Mouse (Mus musculus): ENCODE data around the gene Nup214. TPM values are rescaled to one million over a fixed set of nuclear protein-coding genes. Genes with fewer than 3 reads are reported as not detected.

Gene Nup214
- polyA plus RNA-seq, 1 experiment from 2014 or later, result 75.0 TPM

GRCm38 (mm10) chr2:32051791-32052190, 77.6 kb downstream of the Nup214 start:
- peaks cover 31% of the 10 kb centered on the region; the same call in 1 of the 2 replicates for H3K36me3 ChIP-seq (replicated peaks)
- 92% methylated on average over 8 of the region's 8 CpGs for WGBS
- H3K4me2 ChIP-seq, result no peak overlapping the region
- no peaks in the 10 kb centered on the region for H3K9me3 ChIP-seq
- ATAC-seq (replicated peaks), result no peak
- H3K27me3 ChIP-seq (replicated peaks), result no peaks in the 10 kb centered on the region; the same call in 1 of the 2 replicates
- no peaks in the 10 kb centered on the region for H3K4me1 ChIP-seq
- H3K4me3 ChIP-seq, result no peak overlapping the region
- no peak overlapping the region for H3K9ac ChIP-seq
- H3K27ac ChIP-seq, result no peak overlapping the region

GRCm38 (mm10) chr2:32052418-32052817, 78.2 kb downstream of the Nup214 start:
- ATAC-seq (replicated peaks), result no peak
- H3K27me3 ChIP-seq (replicated peaks), result no peaks in the 10 kb centered on the region; the same call in none of the 2 replicates
- no peaks in the 10 kb centered on the region for H3K4me1 ChIP-seq
- H3K4me2 ChIP-seq, result no peak overlapping the region
- H3K4me3 ChIP-seq, result no peak overlapping the region
- no peak overlapping the region for H3K9ac ChIP-seq
- no peaks in the 10 kb centered on the region for H3K9me3 ChIP-seq
- peaks cover 25% of the 10 kb centered on the region; the same call in 1 of the 2 replicates for H3K36me3 ChIP-seq (replicated peaks)
- 95% methylated on average over 7 of the region's 7 CpGs for WGBS
- no peak overlapping the region for H3K27ac ChIP-seq

DNA sequence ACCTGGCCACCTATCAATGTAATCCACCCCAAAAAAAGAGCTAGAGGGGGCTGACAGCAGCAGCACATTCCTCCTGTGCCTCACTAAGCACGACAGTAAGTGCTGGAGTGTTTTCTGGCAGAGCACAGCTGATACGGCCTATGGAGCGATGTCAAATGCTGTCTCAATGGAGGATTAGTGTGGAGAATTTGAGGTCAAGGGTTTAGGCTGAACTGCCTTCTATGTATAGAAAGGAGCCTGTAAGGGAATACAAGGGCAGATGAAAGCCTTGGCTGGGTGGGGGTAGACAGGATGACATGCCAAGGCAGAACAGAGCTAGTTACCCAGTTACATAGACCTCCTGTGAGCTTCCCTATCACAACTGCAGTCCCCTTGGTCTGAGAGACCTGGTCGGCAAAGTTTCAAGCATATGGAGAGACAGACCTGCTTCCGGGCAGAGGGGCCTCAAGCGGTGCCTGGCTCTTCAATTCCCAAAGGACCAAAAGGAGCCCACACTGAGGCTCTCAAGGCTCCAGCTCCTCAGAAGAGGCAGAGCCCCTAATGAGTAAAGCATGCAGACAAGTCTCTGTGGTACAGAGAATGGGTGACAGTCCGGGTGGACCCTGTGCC, 81.2 kb downstream of the Nup214 start:
- H3K4me3 ChIP-seq, result no peak overlapping the region
- no peak overlapping the region for H3K4me2 ChIP-seq
- no peak for ATAC-seq (replicated peaks)
- 44% methylated on average over 7 of the region's 7 CpGs for WGBS
- H3K27ac ChIP-seq, result no peak overlapping the region
- H3K9ac ChIP-seq, result no peak overlapping the region
- H3K36me3 ChIP-seq (replicated peaks), result peaks cover 17% of the 10 kb centered on the region; the same call in 1 of the 2 replicates
- H3K4me1 ChIP-seq, result no peaks in the 10 kb centered on the region
- H3K9me3 ChIP-seq, result no peaks in the 10 kb centered on the region
- H3K27me3 ChIP-seq (replicated peaks), result no peaks in the 10 kb centered on the region; the same call in none of the 2 replicates

DNA sequence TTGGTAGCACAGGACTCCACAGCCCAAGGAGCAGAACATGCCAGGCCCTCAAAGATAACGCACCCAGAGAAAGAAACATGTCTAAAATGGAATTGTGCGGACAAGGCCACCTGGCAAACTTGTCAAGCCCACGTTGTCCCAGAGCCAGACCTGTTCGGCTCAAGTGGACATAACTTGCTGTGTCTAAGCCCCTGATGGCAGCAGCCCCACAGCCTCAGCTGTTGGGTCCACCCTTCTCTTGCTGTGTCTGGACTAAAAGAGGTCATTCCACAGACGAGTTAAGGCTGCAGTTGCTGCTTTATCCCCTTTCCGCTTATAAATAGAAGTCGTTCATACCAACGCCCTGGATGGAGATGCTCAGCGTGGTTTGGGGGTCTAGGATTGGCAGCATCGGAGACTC, 82.3 kb downstream of the Nup214 start:
- no peak overlapping the region for H3K27ac ChIP-seq
- H3K9me3 ChIP-seq, result no peaks in the 10 kb centered on the region
- H3K36me3 ChIP-seq (replicated peaks), result peaks cover 16% of the 10 kb centered on the region; the same call in 1 of the 2 replicates
- no peak overlapping the region for H3K4me3 ChIP-seq
- H3K4me1 ChIP-seq, result no peaks in the 10 kb centered on the region
- H3K9ac ChIP-seq, result no peak overlapping the region
- ATAC-seq (replicated peaks), result no peak
- H3K4me2 ChIP-seq, result no peak overlapping the region
- no peaks in the 10 kb centered on the region; the same call in none of the 2 replicates for H3K27me3 ChIP-seq (replicated peaks)
- 90% methylated on average over 10 of the region's 10 CpGs for WGBS

DNA sequence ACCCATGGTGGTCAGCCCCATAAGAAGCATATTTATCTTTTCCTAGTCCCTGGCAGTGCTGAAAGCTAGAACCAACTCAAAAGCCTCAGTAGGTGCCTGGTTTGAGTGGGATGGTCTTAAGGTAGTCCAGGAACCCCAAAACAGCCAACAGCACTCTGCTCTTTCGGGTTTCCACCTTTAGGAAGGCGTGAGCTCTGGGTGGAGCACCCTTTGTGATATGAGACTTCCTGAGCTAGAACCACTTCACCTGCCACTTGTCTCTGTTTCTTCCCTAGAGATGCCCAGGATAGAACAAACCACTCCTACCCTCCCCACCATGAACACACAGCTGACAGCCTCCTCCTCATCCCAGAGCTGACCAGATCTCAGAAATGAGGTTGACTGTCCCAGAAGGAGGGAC, 83.1 kb downstream of the Nup214 start:
- Histone ChIP-seq H3K27ac (no peak overlapping the region), H3K36me3 (replicated peaks) (peaks cover 8% of the 10 kb centered on the region; the same call in 1 of the 2 replicates), H3K4me3 (no peak overlapping the region), H3K4me1 (no peaks in the 10 kb centered on the region), H3K9me3 (no peaks in the 10 kb centered on the region), H3K9ac (no peak overlapping the region), H3K27me3 (replicated peaks) (no peaks in the 10 kb centered on the region; the same call in none of the 2 replicates), H3K4me2 (no peak overlapping the region)
- ATAC-seq (replicated peaks), result no peak
- 80% methylated on average over 2 of the region's 2 CpGs for WGBS

- H3K36me3 ChIP-seq (replicated peaks), result 0 out of 2 replicates have a peak, but pooled peaks cover 5% of the 10 kb centered on the region
- no peak overlapping the region for H3K27ac ChIP-seq
- H3K27me3 ChIP-seq (replicated peaks), result no peaks in the 10 kb centered on the region; the same call in none of the 2 replicates
- no peaks in the 10 kb centered on the region for H3K4me1 ChIP-seq
- no peak overlapping the region for H3K9ac ChIP-seq
- 78% methylated on average over 4 of the region's 4 CpGs for WGBS
- H3K9me3 ChIP-seq, result no peaks in the 10 kb centered on the region
- no peak overlapping the region for H3K4me3 ChIP-seq
- ATAC-seq (replicated peaks), result no peak
- no peak overlapping the region for H3K4me2 ChIP-seq
Measured at GRCm38 (mm10) chr2:32057794-32058193, 83.6 kb downstream of the Nup214 start.

- 0 out of 2 replicates have a peak, but pooled peaks cover 5% of the 10 kb centered on the region for H3K36me3 ChIP-seq (replicated peaks)
- WGBS, result 73% methylated on average over 9 of the region's 9 CpGs
- H3K4me1 ChIP-seq, result no peaks in the 10 kb centered on the region
Measured at GRCm38 (mm10) chr2:32058241-32058640, 84.0 kb downstream of the Nup214 start.

GRCm38 (mm10) chr2:32058716-32059115, 84.5 kb downstream of the Nup214 start:
- no peak overlapping the region for H3K9ac ChIP-seq
- no peaks in the 10 kb centered on the region for H3K9me3 ChIP-seq
- 0 out of 2 replicates have a peak, but pooled peaks cover 2% of the 10 kb centered on the region for H3K36me3 ChIP-seq (replicated peaks)
- no peak overlapping the region for H3K27ac ChIP-seq
- no peak overlapping the region for H3K4me2 ChIP-seq
- no peaks in the 10 kb centered on the region for H3K4me1 ChIP-seq
- WGBS, result 42% methylated on average over 5 of the region's 5 CpGs
- no peak overlapping the region for H3K4me3 ChIP-seq
- H3K27me3 ChIP-seq (replicated peaks), result no peaks in the 10 kb centered on the region; the same call in none of the 2 replicates
- ATAC-seq (replicated peaks), result no peak

More at GRCm38 (mm10) chr2:32058241-32058640, 84.0 kb downstream of the Nup214 start:
- Histone ChIP-seq H3K9me3 (no peaks in the 10 kb centered on the region), H3K4me3 (no peak overlapping the region), H3K9ac (no peak overlapping the region), H3K27ac (no peak overlapping the region), H3K27me3 (replicated peaks) (no peaks in the 10 kb centered on the region; the same call in none of the 2 replicates), H3K4me2 (no peak overlapping the region)
- no peak for ATAC-seq (replicated peaks)

- Histone ChIP-seq H3K27ac (no peak overlapping the region), H3K36me3 (replicated peaks) (no peaks in the 10 kb centered on the region), H3K4me3 (no peak overlapping the region), H3K9ac (no peak overlapping the region), H3K4me1 (no peaks in the 10 kb centered on the region), H3K27me3 (replicated peaks) (no peaks in the 10 kb centered on the region; the same call in none of the 2 replicates), H3K9me3 (no peaks in the 10 kb centered on the region), H3K4me2 (no peak overlapping the region)
- WGBS, result 85% methylated on average over 6 of the region's 6 CpGs
- no peak for ATAC-seq (replicated peaks)
Measured at GRCm38 (mm10) chr2:32059613-32060012, 85.4 kb downstream of the Nup214 start.

- Histone ChIP-seq H3K27me3 (replicated peaks) (no peaks in the 10 kb centered on the region; the same call in none of the 2 replicates), H3K4me3 (no peak overlapping the region), H3K36me3 (replicated peaks) (no peaks in the 10 kb centered on the region), H3K4me1 (no peaks in the 10 kb centered on the region), H3K4me2 (no peak overlapping the region), H3K9ac (no peak overlapping the region), H3K9me3 (no peaks in the 10 kb centered on the region), H3K27ac (no peak overlapping the region)
- WGBS, result 74% methylated on average over 6 of the region's 6 CpGs
- ATAC-seq (replicated peaks), result no peak
Measured at GRCm38 (mm10) chr2:32060228-32060805, 86.1 kb downstream of the Nup214 start.

DNA sequence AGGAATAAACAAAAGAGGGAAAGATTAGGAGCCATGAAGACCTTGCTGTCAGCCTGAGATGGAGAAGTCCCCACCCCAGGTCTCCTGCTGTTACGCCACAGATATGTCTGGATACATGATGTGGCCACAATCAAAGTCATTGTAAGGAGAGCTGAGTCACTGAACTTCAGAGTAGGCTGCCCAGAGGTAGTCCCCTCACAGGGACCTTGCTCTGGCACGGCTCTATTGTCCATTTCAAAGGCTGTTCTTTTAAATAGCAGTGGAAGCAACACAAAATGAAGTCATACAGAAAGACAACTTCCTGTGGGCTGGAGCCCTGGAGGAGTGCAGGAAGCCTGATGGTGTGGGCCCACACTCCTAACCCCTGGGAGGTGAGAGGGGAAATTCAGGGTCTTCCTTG, 87.0 kb downstream of the Nup214 start:
- Histone ChIP-seq H3K4me3 (no peak overlapping the region), H3K9me3 (no peaks in the 10 kb centered on the region), H3K36me3 (replicated peaks) (no peaks in the 10 kb centered on the region), H3K4me1 (no peaks in the 10 kb centered on the region), H3K27me3 (replicated peaks) (no peaks in the 10 kb centered on the region; the same call in none of the 2 replicates), H3K4me2 (no peak overlapping the region), H3K9ac (no peak overlapping the region), H3K27ac (no peak overlapping the region)
- no peak for ATAC-seq (replicated peaks)
- WGBS, result 76% methylated on average over 2 of the region's 2 CpGs

GRCm38 (mm10) chr2:32061722-32062505, 87.7 kb downstream of the Nup214 start:
- WGBS, result 81% methylated on average over 12 of the region's 12 CpGs
- Histone ChIP-seq H3K36me3 (replicated peaks) (no peaks in the 10 kb centered on the region), H3K4me2 (no peak overlapping the region), H3K9ac (no peak overlapping the region), H3K4me1 (no peaks in the 10 kb centered on the region), H3K9me3 (no peaks in the 10 kb centered on the region), H3K27me3 (replicated peaks) (no peaks in the 10 kb centered on the region; the same call in 1 of the 2 replicates), H3K4me3 (no peak overlapping the region), H3K27ac (no peak overlapping the region)
- ATAC-seq (replicated peaks), result no peak

Data from midbrain, embryonic 15.5 days (tissue).